Comparison of ENCODE assay signal across 8 mouse cellular contexts in genomic region chr6:138139930-138140329, GRCm38 (mm10). TPM values are rescaled to one million over a fixed set of nuclear protein-coding genes. Genes with fewer than 3 reads are reported as not detected.
DNase-seq lines count a peak whose midpoint lies in the region; ATAC-seq and TF ChIP-seq lines count a peak whose summit lies in the region.

TSS of gene Mgst1 (plus strand) at chr6:138140316.

- no peak for TF ChIP-seq CTCF in hindbrain, postnatal 0 days (IDR thresholded peaks at IDR 0.05; ENCODE audit: low read depth)
- TF ChIP-seq CTCF in stomach, postnatal 0 days (IDR thresholded peaks at IDR 0.05; ENCODE audit: low read depth) = no peak

- 0 out of 2 replicates have a peak, but pooled peaks cover 10% of the 10 kb centered on the region for H3K4me1 ChIP-seq in hindbrain, postnatal 0 days (ENCODE audit: insufficient read depth, low read length)
- H3K4me1 ChIP-seq in stomach, postnatal 0 days (replicated peaks; ENCODE audit: control insufficient read depth, insufficient read depth) = no peaks in the 10 kb centered on the region; the same call in 1 of the 2 replicates

- no peaks in the 10 kb centered on the region for H3K9me3 ChIP-seq in hindbrain, postnatal 0 days (ENCODE audit: low read length)
- H3K9me3 ChIP-seq in stomach, postnatal 0 days (ENCODE audit: control insufficient read depth, low read length) = no peaks in the 10 kb centered on the region

- WGBS in hindbrain, postnatal 0 days = 4% methylated on average over 5 of the region's 5 CpGs
- WGBS in stomach, postnatal 0 days = 3% methylated on average over 5 of the region's 5 CpGs

- peaks cover 6% of the 10 kb centered on the region; the same call in 1 of the 2 replicates for H3K27me3 ChIP-seq in hindbrain, postnatal 0 days (ENCODE audit: insufficient read depth, low read length)
- H3K27me3 ChIP-seq in stomach, postnatal 0 days (ENCODE audit: control insufficient read depth, insufficient read depth, low read length) = no peaks in the 10 kb centered on the region

- H3K9ac ChIP-seq in hindbrain, postnatal 0 days (replicated peaks; ENCODE audit: low read length) = peak within 1 kb of the TSS; percentile 38
- H3K9ac ChIP-seq in stomach, postnatal 0 days (ENCODE audit: low read length) = peak within 1 kb of the TSS; percentile 71

- peak within 1 kb of the TSS; percentile 32; the same call in 1 of the 2 replicates for H3K27ac ChIP-seq in hindbrain, postnatal 0 days
- H3K27ac ChIP-seq in stomach, postnatal 0 days (replicated peaks) = peak within 1 kb of the TSS; percentile 91

- no peak for ATAC-seq in hindbrain, postnatal 0 days
- ATAC-seq in stomach, postnatal 0 days (ENCODE audit: low FRiP score, low TSS enrichment) = no peak

- intact Hi-C loops in gastrocnemius, postnatal 14 days (cut with DNase I; ENCODE audit: low total_unique reads) = no loop called here

- H3K4me2 ChIP-seq in hindbrain, postnatal 0 days (ENCODE audit: low read depth, low read length) = peak within 1 kb of the TSS; percentile 85
- peak within 1 kb of the TSS; percentile 59 for H3K4me2 ChIP-seq in stomach, postnatal 0 days (replicated peaks; ENCODE audit: low read depth)

- H3K4me3 ChIP-seq in hindbrain, postnatal 0 days (ENCODE audit: low read length) = peak within 1 kb of the TSS; percentile 47
- peak within 1 kb of the TSS; percentile 55 for H3K4me3 ChIP-seq in stomach, postnatal 0 days (ENCODE audit: low read depth, low read length)

- H3K36me3 ChIP-seq in hindbrain, postnatal 0 days (ENCODE audit: insufficient read depth, low read length) = no peaks in the 10 kb centered on the region
- H3K36me3 ChIP-seq in stomach, postnatal 0 days (ENCODE audit: control insufficient read depth, insufficient read depth, low read length) = no peaks in the 10 kb centered on the region

- DNase-seq in gastrocnemius, adult 18-20 months (ENCODE audit: low spot score) = no peak
- no peak for DNase-seq in gastrocnemius, postnatal 14 days
- DNase-seq in adrenal gland, postnatal 14 days = peak; percentile 71
- no peak for DNase-seq in gastrocnemius, adult 8-10 months (ENCODE audit: low spot score in 2 of 2)
- DNase-seq in hindbrain, postnatal 0 days (ENCODE audit: low spot score) = peak; percentile 9
- DNase-seq in lung, postnatal 10 days = peak; percentile 63
- DNase-seq in stomach, postnatal 0 days (ENCODE audit: low spot score) = no peak
- no peak for DNase-seq in cerebellum, adult 11 months

- TF ChIP-seq EP300 in stomach, postnatal 0 days (optimal IDR thresholded peaks at IDR 0.05) = no peak

RNA-seq across cellular contexts. Expression of gene Mgst1, which starts in this region (rescaled TPM):
- total RNA-seq in gastrocnemius, adult 18-20 months (2021) = 10 to 100 TPM; 23.7 to 75.9 TPM
- total RNA-seq in gastrocnemius, postnatal 14 days (2021) = 1 to 10 TPM; 9.4 to 9.8 TPM
- total RNA-seq in adrenal gland, postnatal 14 days (2021) = 834 and 1,057 TPM in 2 replicates
- total RNA-seq in gastrocnemius, adult 8-10 months (2022) = 10 to 100 TPM; 18.6 to 81.5 (median 59.4) TPM
- 56.1 and 61.4 TPM in 2 replicates for total RNA-seq in hindbrain, postnatal 0 days (2014; rRNA removed)
- 140 and 155 TPM in 2 replicates for polyA plus RNA-seq in hindbrain, postnatal 0 days (2015; fragmentation: Nextera tagmentation; extraction: Ambion mirVana)
- 563 and 579 TPM in 2 replicates for polyA plus RNA-seq in stomach, postnatal 0 days (2015; fragmentation: Nextera tagmentation; extraction: Ambion mirVana)

Comparison
In these comparisons a context has a peak if more than half of its experiments do, and no peak if none do; other contexts are left out.
1. RNA of gene Mgst1 (total RNA-seq): 834 to 1,057 TPM in adrenal gland, postnatal 14 days; 18.6 to 81.5 TPM in gastrocnemius, adult 8-10 months, 23.7 to 75.9 TPM in gastrocnemius, adult 18-20 months, 56.1 to 61.4 TPM in hindbrain, postnatal 0 days and 9.4 to 9.8 TPM in gastrocnemius, postnatal 14 days; every median in the first group is over 10 times any median in the second.
2. DNase-seq: peak in adrenal gland, postnatal 14 days (single experiment), hindbrain, postnatal 0 days (single experiment) and lung, postnatal 10 days (single experiment); none in gastrocnemius, adult 18-20 months (single experiment), gastrocnemius, postnatal 14 days (single experiment), gastrocnemius, adult 8-10 months (0 of 2), stomach, postnatal 0 days (single experiment) and cerebellum, adult 11 months (single experiment).